Mouse (Mus musculus) macrophage (primary cell): ENCODE measurements around the gene Trim43a. TPM values are rescaled to one million over a fixed set of nuclear protein-coding genes. Genes with fewer than 3 reads are reported as not detected.
A peak's percentile ranks its signal among the peaks of the same experiment; 100 is the strongest.
"Not testable (repeated sequence)": the region's sequence is repeated elsewhere in the genome, so short reads cannot be mapped to it uniquely, and the experiment has no call there.

ENCODE experiments used
- H3K27ac ChIP-seq: fragments of 350-480 bp; formaldehyde crosslinking; 2 replicates; pipeline ENCODE4 v1.9.0; 2021
- H3K36me3 ChIP-seq: fragments of 350-480 bp; formaldehyde crosslinking; 2 replicates; pipeline ENCODE4 v1.9.0; 2021; ENCODE audit errors: inconsistent target
- H3K4me3 ChIP-seq: fragments of 350-480 bp; formaldehyde crosslinking; 2 replicates; pipeline ENCODE4 v1.9.0; 2021; ENCODE audit errors: inconsistent target
- H3K79me2 ChIP-seq: fragments of 350-480 bp; formaldehyde crosslinking; 2 replicates; pipeline ENCODE4 v1.9.0; 2021; ENCODE audit errors: inconsistent target
- WGBS: methylation state at CpG from one replicate; pipeline ENCODE4 v1.1.7; 2026; ENCODE audit warnings: inconsistent platforms; ENCODE audit not compliant: missing documents; 5-methylcytosine and 5-hydroxymethylcytosine counted together
- polyA plus RNA-seq: library from polyadenylated mRNA; stranded (reverse); fragments of 250-400 nt; gene quantifications from 3 replicates; pipeline ENCODE4 v1.2.4, GENCODE M21; 2018; ENCODE audit warnings: inconsistent platforms

The Trim43a gene
- polyA plus RNA-seq, 1 experiment from 2014 or later: not detected

DNA sequence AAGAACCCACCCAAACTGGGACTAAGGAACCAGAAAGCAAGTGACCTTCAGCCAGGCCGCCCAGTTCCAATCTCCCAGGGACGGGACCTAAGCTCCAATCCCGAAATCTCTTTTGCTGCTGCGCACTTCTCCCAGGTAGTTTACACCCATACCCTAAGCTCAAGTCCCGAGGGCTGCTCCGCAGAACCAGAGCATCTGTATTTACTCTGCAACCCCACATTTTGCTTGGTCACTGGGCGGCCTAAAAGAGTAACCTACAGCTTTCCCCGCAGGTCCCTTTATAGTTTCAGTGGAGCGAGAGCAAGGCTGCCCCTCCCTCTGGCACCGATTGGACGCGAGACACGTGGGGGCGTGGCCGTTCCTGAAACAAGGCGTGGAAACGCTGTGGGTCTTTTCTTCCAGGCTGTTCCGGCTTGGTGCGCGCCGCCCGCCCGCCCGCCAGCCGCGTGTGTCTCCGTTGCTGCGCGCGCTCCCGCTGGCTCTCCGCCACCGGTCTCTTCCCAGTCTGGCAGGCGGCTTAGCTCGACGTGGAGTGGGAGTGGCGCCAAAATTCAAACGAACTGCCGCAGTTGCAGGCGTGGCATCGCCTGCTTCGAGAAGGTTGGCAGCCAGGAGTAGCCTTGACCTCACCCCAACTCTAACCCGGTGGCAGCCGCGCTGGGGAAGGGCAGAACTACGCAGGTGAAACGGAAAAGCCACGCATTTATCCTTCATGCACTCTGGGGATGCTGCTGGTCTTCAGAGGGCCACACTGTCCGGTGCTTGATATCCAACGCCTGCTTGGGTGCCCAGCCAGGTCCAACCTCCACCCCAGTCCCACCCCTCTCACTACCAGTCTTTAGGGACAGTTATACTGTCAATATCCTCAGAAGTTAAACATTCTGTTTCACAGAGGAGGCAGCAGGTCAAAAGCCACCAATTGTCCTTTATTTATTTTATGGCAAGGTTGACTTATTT lies 18.8 kb downstream of the Trim43a start:
- H3K36me3 ChIP-seq, H3K27ac ChIP-seq, H3K79me2 ChIP-seq: not testable (repeated sequence)
- peak overlapping the region; percentile 26 for H3K4me3 ChIP-seq
- WGBS: under 1% methylated on average over 29 of the region's 50 CpGs

DNA sequence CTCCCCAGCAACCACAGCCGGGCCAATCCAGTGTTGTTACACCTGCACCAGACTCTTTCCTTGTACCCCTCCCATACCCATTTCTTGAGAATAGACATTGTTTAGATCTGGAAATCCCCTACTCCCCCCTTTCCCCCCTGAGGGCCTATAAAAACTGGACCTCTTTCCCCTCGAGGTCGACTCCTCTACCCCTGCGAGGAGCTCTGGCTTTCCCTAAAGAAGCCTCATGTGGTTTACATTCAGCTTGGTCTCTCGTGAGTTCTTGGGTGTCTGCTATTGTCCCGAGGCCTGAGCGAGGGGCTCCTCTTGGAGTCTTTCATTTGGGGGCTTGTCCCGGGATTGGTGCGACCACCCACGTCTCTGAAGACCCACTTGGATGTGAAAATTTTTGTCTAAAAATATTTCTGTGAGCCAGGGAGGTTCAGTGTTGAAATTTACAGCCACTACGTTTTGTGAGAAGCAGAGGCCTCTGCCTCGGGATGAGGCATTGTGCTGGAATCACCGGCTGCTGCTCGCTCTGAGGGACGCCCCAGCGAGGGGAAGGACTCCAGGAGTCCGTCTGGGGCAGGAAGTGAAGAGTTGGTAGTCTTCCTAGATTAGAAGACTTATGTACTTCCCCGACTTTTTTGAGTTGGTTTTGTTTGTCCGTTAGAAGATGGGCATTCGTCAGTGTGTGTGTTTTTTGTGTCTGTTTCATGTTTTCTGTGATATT lies 45.3 kb downstream of the Trim43a start:
- not testable (repeated sequence) for H3K27ac ChIP-seq, H3K36me3 ChIP-seq, H3K4me3 ChIP-seq, H3K79me2 ChIP-seq
- 62% methylated on average over 3 of the region's 20 CpGs for WGBS

- H3K36me3 ChIP-seq, H3K79me2 ChIP-seq, H3K27ac ChIP-seq, H3K4me3 ChIP-seq: not testable (repeated sequence)
- 70% methylated on average over 1 of the region's 1 CpGs for WGBS
Observed at GRCm38 (mm10) chr9:88638125-88638524, 57.4 kb downstream of the Trim43a start.

Other genes with a start within 250 kb of the Trim43a start
- gene Snx14, start 141.9 kb upstream of the Trim43a start, polyA plus RNA-seq: 24.9 to 35.5 TPM (median 30.3 TPM) in 3 replicates
- gene Gm20537, start 124.3 kb upstream of the Trim43a start, polyA plus RNA-seq: not detected in 3 replicates
- gene Syncrip, start 98.3 kb upstream of the Trim43a start, polyA plus RNA-seq: 51.6 to 196 TPM (median 122 TPM) in 3 replicates
- 3.5 to 7.6 TPM (median 7.1 TPM) in 3 replicates for gene Zfp949, start 32.9 kb upstream of the Trim43a start, polyA plus RNA-seq
- gene Mthfsl, start 139.4 kb downstream of the Trim43a start, polyA plus RNA-seq: 105 to 118 TPM (median 111 TPM) in 3 replicates
- gene Bcl2a1d, start 151.0 kb downstream of the Trim43a start, polyA plus RNA-seq: 21.3 to 27.9 TPM (median 23.0 TPM) in 3 replicates